Mouse (Mus musculus) CH12.LX (cell line): ENCODE measurements at regions not wholly inside any gene's neighbourhood (a gene's known extent, or its start where the extent isn't known, plus 50 kb on each side); places are given as distances from the start of the nearest gene placed in this dataset.

Source experiments
- DNase-seq: peaks from one replicate; pipeline ENCODE4 v3.0.0-alpha.2; 2013; ENCODE audit errors: extremely low read depth
- H3K27ac ChIP-seq: 2 replicates; pipeline ENCODE4 v1.5.1; 2012; ENCODE audit warnings: low read depth, mild to moderate bottlenecking, control low read depth, moderate library complexity; ENCODE audit not compliant: insufficient read depth
- H3K27me3 ChIP-seq: replicated peaks from 2 replicates; pipeline ENCODE3; 2012; ENCODE audit warnings: inconsistent platforms
- H3K36me3 ChIP-seq, 2 experiments: replicated peaks in 1 of 2; 2 replicates each; pipeline versions ENCODE3 to v1.6.1; 2012; ENCODE audit warnings: inconsistent platforms in 1 of 2, low read length in 1 of 2, mild to moderate bottlenecking in 1 of 2, mixed read lengths in 1 of 2, moderate library complexity in 1 of 2; ENCODE audit not compliant: control insufficient read depth in 1 of 2, insufficient read depth in 1 of 2
- H3K4me1 ChIP-seq, 2 experiments: 2 replicates each; pipeline ENCODE4 v1.6.1; 2012; ENCODE audit warnings: inconsistent platforms in 1 of 2, moderate library complexity in 1 of 2; ENCODE audit not compliant: insufficient read depth in 2 of 2, control insufficient read depth in 1 of 2
- H3K4me2 ChIP-seq: 2 replicates; pipeline ENCODE4 v1.6.1; 2012; ENCODE audit warnings: low read depth, mild to moderate bottlenecking, control low read depth; ENCODE audit not compliant: poor library complexity, insufficient read depth, severe bottlenecking
- H3K4me3 ChIP-seq, 3 experiments: fragments of 150-350 bp in 1 of 3; sonication (generic) in 1 of 3; replicated peaks in 1 of 3; 2 replicates each; pipeline versions ENCODE3 to v1.5.1; 2011 to 2012; ENCODE audit warnings: low read depth in 2 of 3, low read length in 2 of 3, mild to moderate bottlenecking in 2 of 3, moderate library complexity in 2 of 3, control low read depth in 1 of 3, improper control_type of control experiment in 1 of 3, inconsistent platforms in 1 of 3, mixed read lengths in 1 of 3; ENCODE audit not compliant: poor library complexity in 1 of 3
- H3K79me2 ChIP-seq: replicated peaks from 2 replicates; pipeline ENCODE4 v1.6.1; 2012; ENCODE audit warnings: mild to moderate bottlenecking, moderate library complexity; ENCODE audit not compliant: control insufficient read depth, poor library complexity, insufficient read depth, severe bottlenecking; ENCODE audit errors: extremely low read depth
- H3K9ac ChIP-seq: 2 replicates; pipeline ENCODE4 v1.6.1; 2012; ENCODE audit warnings: low read depth, mild to moderate bottlenecking, control low read depth, moderate library complexity; ENCODE audit not compliant: insufficient read depth
- H3K9me3 ChIP-seq: replicated peaks from 2 replicates; pipeline ENCODE3; 2012; ENCODE audit warnings: low read length, inconsistent platforms, mixed read lengths
- BHLHE40 ChIP-seq: IDR thresholded peaks from 2 replicates; pipeline ENCODE4 v1.6.1; 2011; ENCODE audit warnings: mild to moderate bottlenecking, low read depth, low read length, improper control_type of control experiment
- CHD1 ChIP-seq: IDR thresholded peaks from 2 replicates; pipeline ENCODE4 v1.6.1; 2012; ENCODE audit warnings: low read depth, low read length, improper control_type of control experiment, inconsistent platforms
- E2F4 ChIP-seq: IDR thresholded peaks from 2 replicates; pipeline ENCODE4 v1.6.1; 2011; ENCODE audit warnings: low read depth, low read length, improper control_type of control experiment; ENCODE audit not compliant: insufficient replicate concordance
- ELF1 ChIP-seq: IDR thresholded peaks from 2 replicates; pipeline ENCODE4 v1.6.1; 2014; ENCODE audit warnings: low read depth, mild to moderate bottlenecking, inconsistent platforms, low read length, improper control_type of control experiment
- ETS1 ChIP-seq: conservative IDR thresholded peaks from 2 replicates; pipeline ENCODE4 v1.6.1; 2012; ENCODE audit warnings: low read depth, mild to moderate bottlenecking, inconsistent platforms, low read length, improper control_type of control experiment, moderate library complexity
- IRF4 ChIP-seq: IDR thresholded peaks from 2 replicates; pipeline ENCODE4 v1.6.1; 2014; ENCODE audit warnings: low read depth, mild to moderate bottlenecking, inconsistent platforms, low read length, improper control_type of control experiment
- JUN ChIP-seq: IDR thresholded peaks from 2 replicates; pipeline ENCODE4 v1.6.1; 2011; ENCODE audit warnings: low read depth, mild to moderate bottlenecking, low read length, improper control_type of control experiment, moderate library complexity; ENCODE audit not compliant: insufficient read depth
- JUND ChIP-seq: conservative IDR thresholded peaks from 2 replicates; pipeline ENCODE4 v1.6.1; 2011; ENCODE audit warnings: low read depth, low read length, improper control_type of control experiment
- MAFK ChIP-seq: IDR thresholded peaks from 2 replicates; pipeline ENCODE4 v1.6.1; 2011; ENCODE audit warnings: low read length, improper control_type of control experiment; ENCODE audit not compliant: insufficient replicate concordance
- MAX ChIP-seq: IDR thresholded peaks from 2 replicates; pipeline ENCODE4 v1.6.1; 2011; ENCODE audit warnings: low read length, improper control_type of control experiment
- MEF2A ChIP-seq: IDR thresholded peaks from 2 replicates; pipeline ENCODE4 v1.6.1; 2014; ENCODE audit warnings: low read depth, mild to moderate bottlenecking, inconsistent platforms, low read length, improper control_type of control experiment, borderline replicate concordance
- MXI1 ChIP-seq: IDR thresholded peaks from 2 replicates; pipeline ENCODE4 v1.6.1; 2011; ENCODE audit warnings: mild to moderate bottlenecking, low read depth, low read length, improper control_type of control experiment
- NELFE ChIP-seq: IDR thresholded peaks from 2 replicates; pipeline ENCODE4 v1.6.1; 2011; ENCODE audit warnings: low read depth, low read length, improper control_type of control experiment
- NRF1 ChIP-seq: IDR thresholded peaks from 2 replicates; pipeline ENCODE4 v1.6.1; 2014; ENCODE audit warnings: low read depth, mild to moderate bottlenecking, inconsistent platforms, low read length, improper control_type of control experiment, moderate library complexity
- RAD21 ChIP-seq: IDR thresholded peaks from 2 replicates; pipeline ENCODE4 v1.6.1; 2011; ENCODE audit warnings: low read depth, mild to moderate bottlenecking, low read length, improper control_type of control experiment, moderate library complexity
- RCOR1 ChIP-seq: conservative IDR thresholded peaks from 2 replicates; pipeline ENCODE4 v1.6.1; 2012; ENCODE audit warnings: low read depth, mild to moderate bottlenecking, inconsistent platforms, low read length, improper control_type of control experiment
- SMC3 ChIP-seq: IDR thresholded peaks from 2 replicates; pipeline ENCODE4 v1.6.1; 2011; ENCODE audit warnings: low read depth, low read length, improper control_type of control experiment
- TBP ChIP-seq: conservative IDR thresholded peaks from 2 replicates; pipeline ENCODE4 v1.6.1; 2011; ENCODE audit warnings: low read depth, low read length, improper control_type of control experiment
- UBTF ChIP-seq: IDR thresholded peaks from 2 replicates; pipeline ENCODE4 v1.6.1; 2012; ENCODE audit warnings: low read depth, mild to moderate bottlenecking, inconsistent platforms, low read length, improper control_type of control experiment, moderate library complexity
- USF1 ChIP-seq: IDR thresholded peaks from 2 replicates; pipeline ENCODE4 v1.6.1; 2014; ENCODE audit warnings: low read depth, mild to moderate bottlenecking, inconsistent platforms, low read length, improper control_type of control experiment
- USF2 ChIP-seq: conservative IDR thresholded peaks from 2 replicates; pipeline ENCODE4 v1.6.1; 2011; ENCODE audit warnings: low read depth, low read length, improper control_type of control experiment
- ZC3H11A ChIP-seq: IDR thresholded peaks from 2 replicates; pipeline ENCODE4 v1.6.1; 2012; ENCODE audit warnings: low read depth, mild to moderate bottlenecking, inconsistent platforms, low read length, improper control_type of control experiment
- ZKSCAN1 ChIP-seq: IDR thresholded peaks from 2 replicates; pipeline ENCODE4 v1.6.1; 2012; ENCODE audit warnings: low read depth, inconsistent platforms, low read length, improper control_type of control experiment, borderline replicate concordance
- ZMIZ1 ChIP-seq: IDR thresholded peaks from 2 replicates; pipeline ENCODE4 v1.6.1; 2012; ENCODE audit warnings: low read depth, mild to moderate bottlenecking, inconsistent platforms, low read length, improper control_type of control experiment
- dilution Hi-C: fragments of 300-500 bp; cut with MboI; formaldehyde crosslinking; loops from 2 replicates; pipeline ENCODE4 v1.14.3; 2020; ENCODE audit warnings: low sequenced_read_pairs; ENCODE audit not compliant: extremely low pct_unique_long_range_greater_than_20kb, extremely low pct_ligation_motif_present
- in situ Hi-C: fragments of 300-500 bp; cut with MboI; formaldehyde crosslinking; loops from 3 replicates; pipeline ENCODE4 v1.14.3; 2019; ENCODE audit warnings: low sequenced_read_pairs, low pct_ligation_motif_present, low pct_unique_long_range_greater_than_20kb, mixed read lengths

DNA sequence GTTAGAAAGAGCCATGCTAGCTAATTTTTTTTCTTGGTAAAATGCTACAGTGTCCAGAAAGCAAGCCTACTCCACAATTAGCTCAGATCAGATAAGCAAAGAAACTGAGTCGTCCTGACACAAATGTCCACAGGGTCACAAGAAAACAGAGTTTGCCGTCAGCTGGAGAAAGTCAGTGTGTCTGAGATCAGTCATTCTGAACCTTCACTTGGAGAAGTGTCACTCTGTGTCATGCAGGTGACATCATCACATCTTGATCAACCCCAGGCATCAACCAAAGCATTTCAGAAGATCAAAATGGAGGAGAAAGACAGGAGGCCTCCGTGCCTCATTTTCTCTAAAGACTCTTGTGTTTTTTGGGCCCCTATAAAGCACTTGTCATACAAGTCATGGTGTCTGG lies 121.5 kb upstream of the Cdk6 start:
- no peak for TF ChIP-seq E2F4
- TF ChIP-seq USF2 = no peak
- TF ChIP-seq RAD21 = no peak
- TF ChIP-seq NRF1 = no peak
- no peak for TF ChIP-seq USF1
- peak; percentile 37; the same call in 1 of the 2 replicates for TF ChIP-seq IRF4
- no peak for TF ChIP-seq UBTF
- TF ChIP-seq NELFE = no peak
- TF ChIP-seq MAX = no peak
- TF ChIP-seq MXI1 = no peak
- peak; percentile 69 for TF ChIP-seq ETS1
- TF ChIP-seq RCOR1 = no peak
- TF ChIP-seq MEF2A = no peak
- no peak for TF ChIP-seq ZMIZ1
- TF ChIP-seq JUND = no peak; the same call in 1 of the 2 replicates
- peak; percentile 40 for TF ChIP-seq JUN
- no peak for TF ChIP-seq CHD1
- TF ChIP-seq ZKSCAN1 = no peak
- TF ChIP-seq BHLHE40 = peak; percentile 24; the same call in 1 of the 2 replicates
- no peak for TF ChIP-seq SMC3
- TF ChIP-seq MAFK = no peak
- TF ChIP-seq ELF1 = no peak
- no peak for TF ChIP-seq ZC3H11A
- TF ChIP-seq TBP = 0 out of 2 replicates have a peak, but pooled peaks have one; percentile 21
- in situ Hi-C loops = no loop called here
- Histone ChIP-seq H3K4me3 (no peak overlapping the region), H3K4me1 (peaks cover 2 to 21% of the 10 kb centered on the region in 2 experiments; a peak in 3 of 4 replicates), H3K27ac (no peak overlapping the region), H3K4me2 (peak overlapping the region; percentile 56; the same call in 1 of the 2 replicates), H3K9ac (0 out of 2 replicates have a peak overlapping the region, but pooled peaks have one; percentile 56), H3K36me3 (no peaks in the 10 kb centered on the region), H3K27me3 (no peaks in the 10 kb centered on the region), H3K9me3 (no peaks in the 10 kb centered on the region), H3K79me2 (no peaks in the 10 kb centered on the region)
- dilution Hi-C loops = no loop called here
- DNase-seq = peak; percentile 62
